Mouse (Mus musculus) liver, adult 2 months (tissue): ENCODE data around the gene Ldlrad3. TPM values are rescaled to one million over a fixed set of nuclear protein-coding genes. Genes with fewer than 3 reads are reported as not detected.
A peak's percentile ranks its signal among the peaks of the same experiment; 100 is the strongest.

ENCODE experiments used
- DNase-seq: peaks from one replicate; pipeline ENCODE4 v3.0.0-alpha.2; 2011; ENCODE audit warnings: low read depth, low spot score; ENCODE audit errors: extremely low read depth
- H3K27ac ChIP-seq: fragments of 200-500 bp; replicated peaks from 2 replicates; pipeline ENCODE4 v1.5.1; 2012; ENCODE audit warnings: low read depth, mild to moderate bottlenecking, control low read depth, inconsistent platforms, low read length; ENCODE audit not compliant: insufficient read depth
- H3K27me3 ChIP-seq: fragments of 200-500 bp; 2 replicates; pipeline ENCODE4 v1.6.1; 2012; ENCODE audit warnings: mild to moderate bottlenecking, moderate library complexity, low read length, inconsistent platforms; ENCODE audit not compliant: control insufficient read depth, insufficient read depth
- H3K36me3 ChIP-seq: fragments of 200-500 bp; 2 replicates; pipeline ENCODE4 v1.6.1; 2012; ENCODE audit warnings: low read length, inconsistent platforms; ENCODE audit not compliant: control insufficient read depth, insufficient read depth
- H3K4me1 ChIP-seq: fragments of 200-500 bp; 2 replicates; pipeline ENCODE4 v1.6.1; 2011; ENCODE audit warnings: low read length; ENCODE audit not compliant: control insufficient read depth, insufficient read depth
- H3K4me3 ChIP-seq: fragments of 200-500 bp; 2 replicates; pipeline ENCODE4 v1.5.1; 2011; ENCODE audit warnings: low read depth, mild to moderate bottlenecking, control low read depth, low read length, moderate library complexity; ENCODE audit not compliant: insufficient read depth
- H3K79me2 ChIP-seq: fragments of 200-500 bp; 2 replicates; pipeline ENCODE4 v1.6.1; 2012; ENCODE audit warnings: inconsistent platforms, mild to moderate bottlenecking, low read length, moderate library complexity; ENCODE audit not compliant: control insufficient read depth, insufficient read depth
- H3K9ac ChIP-seq: fragments of 200-500 bp; 2 replicates; pipeline ENCODE4 v1.6.1; 2012; ENCODE audit warnings: low read depth, mild to moderate bottlenecking, control low read depth, inconsistent platforms, low read length
- CTCF ChIP-seq: fragments of 200-500 bp; IDR thresholded peaks from 2 replicates; pipeline ENCODE4 v1.5.1; 2011; ENCODE audit warnings: low read depth, low read length, control low read depth
- POLR2A ChIP-seq: fragments of 200-500 bp; IDR thresholded peaks from 2 replicates; pipeline ENCODE4 v1.6.1; 2011; ENCODE audit warnings: low read length, control low read depth; ENCODE audit not compliant: insufficient read depth; ENCODE audit errors: extremely low read depth
- WGBS: fragments of 180-500 bp; shearing (Covaris S2); methylation state at CpG from one replicate; pipeline ENCODE4 v1.1.7; 2018; 5-methylcytosine and 5-hydroxymethylcytosine counted together
- polyA plus RNA-seq: library from polyadenylated mRNA; depleted of rRNA; stranded (reverse); fragments of >200 nt; gene quantifications from 2 replicates; pipeline ENCODE4 v1.2.3, GENCODE M21; 2012
- total RNA-seq: library from RNA; depleted of rRNA; stranded (reverse); fragments of >200 nt; gene quantifications from 2 replicates; pipeline ENCODE4 v1.2.3, GENCODE M21; 2014

Gene Ldlrad3
- total and polyA plus RNA-seq, 2 experiments: 2.8 to 4.5 TPM

DNA sequence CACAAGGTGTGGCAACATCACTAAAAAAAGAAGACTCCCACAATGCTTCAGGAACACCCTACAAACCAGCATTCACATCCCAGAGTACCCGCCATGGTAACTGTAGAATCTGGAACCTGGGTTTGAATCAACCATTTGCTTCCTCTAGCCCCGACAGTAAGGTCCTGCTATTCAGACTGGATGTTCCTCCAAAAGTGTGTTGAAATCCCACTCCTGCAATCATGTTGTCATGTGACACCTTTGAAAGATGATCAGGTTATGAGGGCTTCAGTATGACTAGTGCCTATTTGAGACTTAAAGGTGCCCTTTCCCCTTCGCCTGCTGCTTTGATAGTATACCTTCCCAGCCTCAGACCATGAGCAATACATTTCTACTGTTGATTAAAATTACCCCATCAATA is 28.6 kb downstream of the Ldlrad3 start:
- Histone ChIP-seq H3K79me2 (peaks cover 3% of the 10 kb centered on the region; the same call in 1 of the 2 replicates), H3K27ac (no peak overlapping the region), H3K36me3 (no peaks in the 10 kb centered on the region), H3K9ac (no peak overlapping the region), H3K27me3 (no peaks in the 10 kb centered on the region), H3K4me3 (no peak overlapping the region), H3K4me1 (peaks cover 7% of the 10 kb centered on the region)
- TF ChIP-seq CTCF (no peak), POLR2A (no peak)
- peak; percentile 57 for DNase-seq
- WGBS: 63% methylated on average over 3 of the region's 3 CpGs

DNA sequence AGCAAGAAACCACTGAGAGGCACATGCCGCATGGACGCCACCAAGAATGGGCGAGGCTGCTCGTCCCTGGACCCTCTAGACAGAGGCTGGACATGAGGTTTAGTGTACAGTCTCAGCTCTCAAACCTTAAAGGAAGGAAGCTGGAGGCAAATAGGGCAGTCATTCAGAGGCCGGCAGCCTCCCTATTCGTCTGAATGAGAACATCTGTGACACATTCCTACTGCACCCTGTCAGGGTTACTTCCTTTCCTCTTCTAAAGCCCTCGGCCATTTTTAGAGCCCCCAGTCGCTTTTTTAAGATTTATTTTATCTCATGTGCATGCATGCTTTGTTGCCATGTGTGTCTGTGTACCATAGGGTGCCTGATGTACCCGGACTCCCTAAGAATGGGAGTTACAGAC is 29.2 kb downstream of the Ldlrad3 start:
- Histone ChIP-seq H3K4me3 (no peak overlapping the region), H3K27ac (no peak overlapping the region), H3K9ac (no peak overlapping the region), H3K27me3 (no peaks in the 10 kb centered on the region), H3K79me2 (peaks cover 3% of the 10 kb centered on the region; the same call in 1 of the 2 replicates), H3K36me3 (no peaks in the 10 kb centered on the region), H3K4me1 (peaks cover 7% of the 10 kb centered on the region)
- WGBS: 82% methylated on average over 9 of the region's 9 CpGs
- TF ChIP-seq POLR2A (no peak), CTCF (no peak)
- no peak for DNase-seq

DNA sequence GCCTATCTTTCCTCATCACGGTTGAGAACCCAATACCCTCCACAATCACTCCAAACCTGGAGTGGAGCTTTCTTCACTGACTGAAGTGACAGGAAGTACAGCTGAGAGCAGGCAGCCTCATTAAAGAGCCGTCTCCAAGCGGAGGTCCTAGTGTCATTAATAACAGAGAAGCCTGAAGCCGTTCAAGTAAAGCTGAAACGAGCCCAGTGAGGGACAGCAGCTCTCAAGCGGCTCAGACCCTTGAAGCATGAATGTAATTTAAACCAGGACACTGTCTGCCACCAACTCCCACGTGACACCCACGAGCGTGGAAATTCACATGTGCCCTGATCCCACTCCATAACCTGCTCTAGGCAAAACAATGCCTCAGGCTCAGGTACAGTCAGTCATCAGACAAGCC is 29.7 kb downstream of the Ldlrad3 start:
- no peak for TF ChIP-seq POLR2A
- no peak for TF ChIP-seq CTCF
- Histone ChIP-seq H3K27me3 (no peaks in the 10 kb centered on the region), H3K27ac (no peak overlapping the region), H3K9ac (no peak overlapping the region), H3K79me2 (peaks cover 3% of the 10 kb centered on the region; the same call in 1 of the 2 replicates), H3K4me1 (peaks cover 8% of the 10 kb centered on the region), H3K4me3 (no peak overlapping the region), H3K36me3 (no peaks in the 10 kb centered on the region)
- DNase-seq: no peak
- 87% methylated on average over 9 of the region's 9 CpGs for WGBS

DNA sequence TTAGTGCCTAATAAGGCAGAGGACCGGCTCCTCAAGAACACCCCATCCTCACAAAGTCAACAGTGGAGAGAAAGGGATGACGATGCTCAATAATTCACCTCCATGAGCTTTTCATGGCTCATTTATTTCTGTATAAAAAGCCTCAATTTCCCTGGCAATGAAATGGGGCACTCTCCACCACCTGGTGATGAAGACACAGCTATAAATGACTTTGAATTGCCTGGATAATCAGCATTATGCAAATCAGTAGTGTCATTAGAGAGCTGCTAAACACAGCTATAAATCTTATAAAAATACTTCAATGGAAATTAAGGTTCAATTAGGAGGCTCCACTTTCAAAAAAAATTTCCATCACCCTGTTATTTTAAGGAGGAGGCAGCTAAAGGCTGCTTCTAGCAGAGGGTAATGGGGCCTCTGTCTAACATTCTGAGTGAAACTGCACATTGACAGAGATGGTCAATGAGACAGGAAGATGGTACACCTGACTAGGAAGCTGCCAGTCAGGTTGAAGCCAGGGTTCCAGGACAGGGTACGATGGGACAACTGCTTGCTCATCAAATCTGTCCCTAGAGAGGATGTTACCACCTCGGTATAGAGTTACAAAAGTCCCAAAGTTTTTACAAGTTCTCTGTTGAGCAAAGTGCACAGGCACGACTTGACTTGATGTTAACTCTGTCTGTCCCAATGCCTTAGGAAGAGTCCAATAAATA is 30.7 kb downstream of the Ldlrad3 start:
- Histone ChIP-seq H3K36me3 (no peaks in the 10 kb centered on the region), H3K9ac (no peak overlapping the region), H3K79me2 (peaks cover 3% of the 10 kb centered on the region; the same call in 1 of the 2 replicates), H3K27me3 (no peaks in the 10 kb centered on the region), H3K4me1 (peaks cover 8% of the 10 kb centered on the region), H3K27ac (no peak overlapping the region), H3K4me3 (no peak overlapping the region)
- TF ChIP-seq CTCF (no peak), POLR2A (no peak)
- WGBS: 57% methylated on average over 5 of the region's 5 CpGs
- no peak for DNase-seq

DNA sequence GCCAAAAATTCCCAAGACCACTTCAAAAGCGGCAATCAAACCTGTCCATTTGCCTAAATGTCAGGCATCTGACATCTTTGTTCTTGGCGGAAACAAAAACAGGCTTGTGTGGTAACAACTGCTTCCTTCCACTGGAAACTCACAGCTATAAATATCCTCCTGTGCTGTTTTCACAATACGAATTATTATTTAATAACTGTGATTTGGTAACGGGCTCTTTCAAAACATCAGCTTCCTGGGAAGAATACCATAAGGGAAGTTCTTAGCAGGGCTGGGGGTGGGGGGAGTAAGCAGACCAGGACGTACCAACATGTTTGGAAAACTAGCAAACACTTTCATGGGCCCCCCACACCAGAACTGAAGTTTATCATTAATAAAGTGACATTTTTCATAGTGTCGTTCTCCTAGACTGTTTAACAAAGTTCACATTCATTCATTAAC is 31.4 kb downstream of the Ldlrad3 start:
- Histone ChIP-seq H3K79me2 (peaks cover 3% of the 10 kb centered on the region; the same call in 1 of the 2 replicates), H3K27me3 (no peaks in the 10 kb centered on the region), H3K27ac (peak overlapping the region; percentile 35), H3K4me1 (peaks cover 8% of the 10 kb centered on the region), H3K4me3 (no peak overlapping the region), H3K36me3 (no peaks in the 10 kb centered on the region), H3K9ac (no peak overlapping the region)
- 42% methylated on average over 6 of the region's 6 CpGs for WGBS
- DNase-seq: no peak
- TF ChIP-seq CTCF (no peak), POLR2A (no peak)

DNA sequence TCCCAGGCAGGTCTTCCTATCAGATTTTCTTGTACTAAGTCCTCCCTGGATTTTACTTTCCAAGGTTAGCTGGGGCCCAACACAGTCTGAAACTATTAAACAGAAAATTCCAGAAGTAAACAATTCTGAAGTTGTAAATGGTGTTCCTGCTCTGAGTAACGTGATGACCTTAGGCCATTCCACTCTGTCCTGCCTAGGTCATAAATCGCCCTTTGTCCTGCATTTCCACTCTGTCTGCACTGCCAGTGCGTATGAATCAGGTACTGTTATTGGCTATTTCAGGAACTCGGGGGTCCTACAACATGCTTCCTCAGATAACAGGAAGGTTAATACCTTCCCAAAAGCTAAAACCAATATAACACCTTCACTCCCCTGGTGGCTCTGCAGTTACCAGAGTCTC is 31.9 kb downstream of the Ldlrad3 start:
- Histone ChIP-seq H3K36me3 (no peaks in the 10 kb centered on the region), H3K27ac (peak overlapping the region; percentile 35), H3K4me1 (peaks cover 8% of the 10 kb centered on the region), H3K27me3 (no peaks in the 10 kb centered on the region), H3K4me3 (no peak overlapping the region), H3K9ac (no peak overlapping the region), H3K79me2 (peaks cover 3% of the 10 kb centered on the region; the same call in 1 of the 2 replicates)
- WGBS: 10% methylated on average over 4 of the region's 4 CpGs
- no peak for TF ChIP-seq POLR2A
- TF ChIP-seq CTCF: no peak
- DNase-seq: peak; percentile 88
